9 mouse cellular contexts compared by ENCODE assay signal in genomic region chr9:36968713-36969112, GRCm38 (mm10).
DNase-seq lines count a peak whose midpoint lies in the region; ATAC-seq and TF ChIP-seq lines count a peak whose summit lies in the region.
"Had no signal": no experiment of that assay in that cellular context is flagged by ENCODE, and none has a peak within 500 bp of the region (broad histone marks: within the 10 kb centered on the region; RNA-seq: fewer than 3 reads in every experiment).

No protein-coding gene starts in this region.

- TF ChIP-seq EP300 in MEL (IDR thresholded peaks at IDR 0.05; ENCODE audit: low read depth in 1 of 2, low read length in 2 of 2) = no peak

- no peaks in the 10 kb centered on the region for H3K9me3 ChIP-seq in kidney, embryonic 16.5 days (ENCODE audit: low read length)
- no peaks in the 10 kb centered on the region for H3K9me3 ChIP-seq in MEL (replicated peaks; ENCODE audit: insufficient read depth, low read length)
- H3K9me3 ChIP-seq: embryonic facial prominence, embryonic 12.5 days had no signal

- no peak overlapping the region for H3K4me2 ChIP-seq in kidney, embryonic 16.5 days (replicated peaks; ENCODE audit: low read depth, low read length)
- H3K4me2 ChIP-seq: embryonic facial prominence, embryonic 12.5 days had no signal

- no peak overlapping the region for H3K9ac ChIP-seq in kidney, embryonic 16.5 days (replicated peaks; ENCODE audit: low read length)
- no peak overlapping the region for H3K9ac ChIP-seq in MEL (ENCODE audit: control insufficient read depth, low read depth, low read length, poor library complexity, severe bottlenecking)
- H3K9ac ChIP-seq: embryonic facial prominence, embryonic 12.5 days had no signal

- peak; percentile 65 for TF ChIP-seq CTCF in kidney, adult 2 months (conservative IDR thresholded peaks at IDR 0.05; ENCODE audit: insufficient read depth, insufficient read length, low read depth, low read length)
- TF ChIP-seq CTCF in MEL (IDR thresholded peaks at IDR 0.05 in 2 of 3, conservative IDR thresholded peaks at IDR 0.05 in 1 of 3; ENCODE audit: control insufficient read depth in 1 of 3, insufficient read depth in 1 of 3, low read depth in 2 of 3, low read length in 3 of 3, poor library complexity in 1 of 3, severe bottlenecking in 1 of 3) = peak; percentile 65 to 86 (median 66)
- TF ChIP-seq CTCF in small intestine, adult 2 months (IDR thresholded peaks at IDR 0.05; ENCODE audit: extremely low read depth, insufficient read length, insufficient replicate concordance, low read depth, low read length) = peak; percentile 59; the same call in 1 of the 2 replicates

- no peaks in the 10 kb centered on the region for H3K36me3 ChIP-seq in kidney, adult 2 months (ENCODE audit: control insufficient read depth, insufficient read depth, low read length)
- H3K36me3 ChIP-seq in kidney, embryonic 16.5 days (ENCODE audit: insufficient read depth, low read length) = no peaks in the 10 kb centered on the region
- no peaks in the 10 kb centered on the region for H3K36me3 ChIP-seq in MEL (ENCODE audit: control insufficient read depth in 1 of 2, insufficient read depth in 2 of 2, low read length in 2 of 2)
- no peaks in the 10 kb centered on the region for H3K36me3 ChIP-seq in small intestine, adult 2 months (ENCODE audit: control insufficient read depth, insufficient read depth, low read length)
- H3K36me3 ChIP-seq: embryonic facial prominence, embryonic 12.5 days had no signal

- no peak for ATAC-seq in kidney, embryonic 16.5 days (ENCODE audit: low FRiP score, low TSS enrichment)

- no peak overlapping the region for H3K4me3 ChIP-seq in kidney, adult 2 months (ENCODE audit: insufficient read depth, low read depth, low read length)
- H3K4me3 ChIP-seq in kidney, embryonic 16.5 days (ENCODE audit: low read length) = no peak overlapping the region
- H3K4me3 ChIP-seq in MEL (ENCODE audit: control insufficient read depth in 1 of 2, insufficient read depth in 1 of 2, low read depth in 2 of 2, low read length in 2 of 2) = no peak overlapping the region
- no peak overlapping the region for H3K4me3 ChIP-seq in small intestine, adult 2 months (ENCODE audit: low read depth, low read length)
- H3K4me3 ChIP-seq: embryonic facial prominence, embryonic 12.5 days had no signal

- intact Hi-C loops in heart, postnatal 10 days (cut with DNase I) = loop anchor here (1.0 to 2.0 kb wide), 3 partner anchors 52 to 262 kb away; no protein-coding TSS in a partner anchor

- WGBS in kidney, adult 2 months = 49% methylated on average over 7 of the region's 7 CpGs
- 48% methylated on average over 7 of the region's 7 CpGs for WGBS in kidney, embryonic 16.5 days
- WGBS in small intestine, adult 2 months = 47% methylated on average over 7 of the region's 7 CpGs

- DNase-seq in kidney, adult 2 months = peak; percentile 27
- peak; percentile 57 for DNase-seq in MEL (ENCODE audit: low read depth, low spot score)
- peak; percentile 48 to 71 for DNase-seq in cerebellum, postnatal 25 days
- DNase-seq in heart, postnatal 10 days = peak; percentile 43 to 62
- peak; percentile 61 for DNase-seq in lung, postnatal 10 days
- no peak for DNase-seq in right cerebral cortex, postnatal 25 days

- H3K27ac ChIP-seq in kidney, adult 2 months (ENCODE audit: insufficient read depth, low read depth, low read length) = no peak overlapping the region
- no peak overlapping the region for H3K27ac ChIP-seq in kidney, embryonic 16.5 days (ENCODE audit: low read length)
- no peak overlapping the region for H3K27ac ChIP-seq in MEL (ENCODE audit: control insufficient read depth, low read depth, low read length)
- no peak overlapping the region for H3K27ac ChIP-seq in small intestine, adult 2 months (ENCODE audit: insufficient read depth, low read depth, low read length)
- H3K27ac ChIP-seq: embryonic facial prominence, embryonic 12.5 days had no signal

- no peak; the same call in 1 of the 2 replicates for TF ChIP-seq RAD21 in MEL (IDR thresholded peaks at IDR 0.05; ENCODE audit: low read depth, low read length)

- no peak for TF ChIP-seq POLR2A in kidney, adult 2 months (IDR thresholded peaks at IDR 0.05; ENCODE audit: low read depth, low read length)
- no peak for TF ChIP-seq POLR2A in MEL (IDR thresholded peaks at IDR 0.05; ENCODE audit: control insufficient read depth in 1 of 2, insufficient read depth in 1 of 2, low read depth in 1 of 2, low read length in 2 of 2, poor library complexity in 1 of 2)
- no peak for TF ChIP-seq POLR2A in small intestine, adult 2 months (IDR thresholded peaks at IDR 0.05; ENCODE audit: low read depth, low read length)

- no peaks in the 10 kb centered on the region for H3K79me2 ChIP-seq in MEL (ENCODE audit: control insufficient read depth, insufficient read depth, low read length, poor library complexity)

- no peaks in the 10 kb centered on the region for H3K27me3 ChIP-seq in kidney, adult 2 months (replicated peaks; ENCODE audit: control insufficient read depth, insufficient read depth, low read length)
- no peaks in the 10 kb centered on the region for H3K27me3 ChIP-seq in kidney, embryonic 16.5 days (ENCODE audit: insufficient read depth, low read length)
- H3K27me3 ChIP-seq in MEL (ENCODE audit: control insufficient read depth in 1 of 2, insufficient read depth in 2 of 2, low read length in 2 of 2) = no peaks in the 10 kb centered on the region; a peak in 1 of 4 replicates
- no peaks in the 10 kb centered on the region for H3K27me3 ChIP-seq in small intestine, adult 2 months (ENCODE audit: control insufficient read depth, insufficient read depth, low read length)
- H3K27me3 ChIP-seq: embryonic facial prominence, embryonic 12.5 days had no signal

- no peaks in the 10 kb centered on the region for H3K4me1 ChIP-seq in kidney, adult 2 months (ENCODE audit: control insufficient read depth, insufficient read depth, low read length)
- H3K4me1 ChIP-seq in kidney, embryonic 16.5 days (ENCODE audit: insufficient read depth, low read length) = peaks cover 11% of the 10 kb centered on the region; the same call in 1 of the 2 replicates
- H3K4me1 ChIP-seq in MEL (ENCODE audit: control insufficient read depth in 1 of 2, insufficient read depth in 2 of 2, low read length in 2 of 2) = no peaks in the 10 kb centered on the region
- no peaks in the 10 kb centered on the region for H3K4me1 ChIP-seq in small intestine, adult 2 months (ENCODE audit: control insufficient read depth, insufficient read depth, insufficient read length, low read length)

TF ChIP-seq in MEL, 35 proteins besides CTCF, POLR2A, EP300 and RAD21:
- TF ChIP-seq ZNF384 (IDR thresholded peaks at IDR 0.05; ENCODE audit: low read depth, low read length) (0 out of 2 replicates have a peak, but pooled peaks have one; percentile 15), POLR2AphosphoS2 (IDR thresholded peaks at IDR 0.05; ENCODE audit: low read length) (no peak), SMC3 (IDR thresholded peaks at IDR 0.05; ENCODE audit: low read depth, low read length) (peak; percentile 33), NRF1 (IDR thresholded peaks at IDR 0.05; ENCODE audit: insufficient read depth, low read depth, low read length, poor library complexity, severe bottlenecking) (no peak), TAL1 (IDR thresholded peaks at IDR 0.05; ENCODE audit: low read length) (no peak)
TF ChIP-seq in MEL: peak in this region for 2.
